Mouse (Mus musculus) right cerebral cortex, postnatal 14 days (tissue): ENCODE measurements around the gene Filip1.

Experiments used
- DNase-seq: peaks from one replicate; pipeline ENCODE4 v3.0.0; 2022

Gene Filip1

DNA sequence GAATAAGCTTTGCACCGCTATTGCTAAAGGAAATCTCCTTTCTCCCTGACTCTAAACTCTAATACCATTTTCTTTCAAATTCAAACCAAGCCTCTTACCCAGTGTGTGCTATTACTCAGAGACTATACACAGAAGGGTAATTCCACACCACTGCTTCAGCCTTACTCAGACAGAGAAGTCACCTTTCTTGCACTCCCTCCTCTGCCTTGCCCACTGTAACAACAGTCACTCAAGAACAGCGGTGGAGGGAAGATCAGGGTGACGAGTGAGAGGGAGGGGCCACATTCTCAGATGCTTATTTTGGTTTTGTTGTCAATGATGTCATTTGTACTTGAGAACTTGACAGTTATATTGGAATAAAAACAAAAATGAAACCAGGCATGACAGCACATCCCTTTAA is 65.2 kb downstream of the Filip1 start:
- no peak for DNase-seq

- no peak for DNase-seq
Observed at GRCm38 (mm10) chr9:79944872-79945271, 67.8 kb downstream of the Filip1 start.

DNA sequence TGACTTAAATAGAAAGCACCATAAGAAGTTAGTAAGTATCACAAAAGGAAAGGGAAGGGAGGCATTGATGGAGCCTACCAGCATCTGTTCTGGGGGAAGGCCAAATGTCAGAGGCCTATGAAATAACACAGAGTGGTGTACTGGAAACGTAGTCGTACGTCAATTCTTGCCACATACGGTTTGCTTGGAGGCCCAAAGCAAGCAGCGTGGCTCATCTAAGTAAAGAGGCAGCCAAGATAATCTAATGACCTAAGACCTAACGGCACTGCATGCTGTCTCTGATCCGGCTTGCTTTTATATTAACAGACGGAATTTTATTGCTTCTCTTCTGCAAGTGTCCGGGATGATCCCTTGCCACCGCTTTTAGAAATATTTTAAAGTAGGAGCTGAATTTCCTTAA is 68.7 kb downstream of the Filip1 start:
- DNase-seq = no peak

GRCm38 (mm10) chr9:79938416-79939206 is 74.0 kb downstream of the Filip1 start:
- no peak for DNase-seq

DNA sequence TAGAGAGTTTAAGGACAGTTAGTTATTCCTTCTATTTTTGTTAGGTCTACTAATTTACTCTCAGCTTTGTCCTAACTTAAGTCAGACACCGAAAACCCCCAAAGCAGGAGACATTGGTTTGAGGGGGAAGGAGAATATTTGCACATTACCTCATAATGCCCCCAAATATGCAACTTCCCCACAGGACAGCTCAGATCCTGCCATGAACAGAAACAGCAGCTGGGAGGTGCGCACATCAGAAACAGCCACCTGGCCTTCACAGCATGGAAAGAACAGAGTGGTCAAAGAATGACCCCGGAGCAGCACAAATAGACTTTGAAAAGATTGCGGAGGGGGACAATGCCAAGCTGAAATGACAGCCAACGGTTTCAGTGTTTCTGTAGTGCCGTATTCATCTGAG is 75.1 kb downstream of the Filip1 start:
- no peak for DNase-seq

GRCm38 (mm10) chr9:79932578-79932977 is 80.1 kb downstream of the Filip1 start:
- DNase-seq = no peak

DNA sequence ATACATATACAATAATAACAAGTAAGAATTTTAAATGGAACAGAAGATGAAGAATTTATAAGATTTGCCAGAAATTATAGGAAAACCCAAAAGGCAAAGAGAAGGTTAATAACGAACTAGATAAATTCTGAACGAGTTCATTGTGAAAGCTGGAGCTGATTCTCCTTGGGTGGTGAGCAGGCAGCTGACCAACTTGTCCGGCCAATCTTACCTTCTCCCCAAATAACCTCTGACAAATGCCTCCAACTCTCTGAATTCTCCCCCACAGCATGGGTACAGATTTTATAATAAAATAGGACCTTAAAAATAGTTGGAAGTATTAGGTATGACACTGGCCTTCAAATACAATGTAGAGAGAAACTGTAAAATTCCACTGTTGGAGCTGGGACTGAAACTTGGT is 84.6 kb downstream of the Filip1 start:
- DNase-seq = no peak

GRCm38 (mm10) chr9:79927156-79927870 is 85.3 kb downstream of the Filip1 start:
- no peak for DNase-seq

GRCm38 (mm10) chr9:79926464-79927155 is 86.0 kb downstream of the Filip1 start:
- DNase-seq = no peak

DNA sequence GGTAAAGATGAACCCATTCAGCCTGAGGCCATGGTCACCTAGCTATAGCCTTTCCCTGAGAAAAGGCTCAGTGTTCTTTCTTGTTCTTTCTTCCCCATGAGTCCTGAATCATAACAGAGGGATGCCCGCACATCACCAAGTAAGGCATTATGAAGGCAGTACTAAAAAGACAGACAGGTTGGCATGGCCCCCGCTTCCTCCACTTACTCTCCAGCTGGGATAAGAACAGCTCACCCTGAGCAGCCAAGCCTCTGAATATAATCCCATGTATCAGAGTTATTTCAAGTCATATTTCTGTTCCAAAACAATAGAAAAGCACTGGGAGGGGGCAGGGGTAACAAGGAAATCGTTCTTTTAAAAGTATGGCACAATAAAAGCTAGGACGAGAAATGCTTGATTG is 86.7 kb downstream of the Filip1 start:
- DNase-seq = peak; percentile 15

DNA sequence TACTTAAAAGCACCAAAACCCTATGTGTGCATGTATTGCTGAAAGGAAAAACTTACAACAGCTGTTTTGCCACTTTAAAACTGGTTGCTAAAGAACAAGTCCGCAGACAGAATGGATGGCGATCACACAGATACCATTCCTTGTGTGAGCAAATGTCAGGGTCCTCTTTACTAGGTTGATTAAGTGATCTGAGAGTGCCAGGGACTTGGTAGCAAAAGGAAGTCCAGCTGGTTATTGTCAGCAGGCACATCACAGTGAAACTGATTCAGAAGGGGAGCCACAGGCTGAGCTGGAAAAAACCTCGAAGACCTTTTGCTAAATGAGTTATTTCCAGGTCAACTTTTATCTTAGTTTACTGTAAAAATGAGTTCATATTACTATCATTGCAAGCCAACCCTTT is 89.4 kb downstream of the Filip1 start:
- DNase-seq = no peak

- no peak for DNase-seq
Observed at GRCm38 (mm10) chr9:79922493-79922760, 90.2 kb downstream of the Filip1 start.

DNA sequence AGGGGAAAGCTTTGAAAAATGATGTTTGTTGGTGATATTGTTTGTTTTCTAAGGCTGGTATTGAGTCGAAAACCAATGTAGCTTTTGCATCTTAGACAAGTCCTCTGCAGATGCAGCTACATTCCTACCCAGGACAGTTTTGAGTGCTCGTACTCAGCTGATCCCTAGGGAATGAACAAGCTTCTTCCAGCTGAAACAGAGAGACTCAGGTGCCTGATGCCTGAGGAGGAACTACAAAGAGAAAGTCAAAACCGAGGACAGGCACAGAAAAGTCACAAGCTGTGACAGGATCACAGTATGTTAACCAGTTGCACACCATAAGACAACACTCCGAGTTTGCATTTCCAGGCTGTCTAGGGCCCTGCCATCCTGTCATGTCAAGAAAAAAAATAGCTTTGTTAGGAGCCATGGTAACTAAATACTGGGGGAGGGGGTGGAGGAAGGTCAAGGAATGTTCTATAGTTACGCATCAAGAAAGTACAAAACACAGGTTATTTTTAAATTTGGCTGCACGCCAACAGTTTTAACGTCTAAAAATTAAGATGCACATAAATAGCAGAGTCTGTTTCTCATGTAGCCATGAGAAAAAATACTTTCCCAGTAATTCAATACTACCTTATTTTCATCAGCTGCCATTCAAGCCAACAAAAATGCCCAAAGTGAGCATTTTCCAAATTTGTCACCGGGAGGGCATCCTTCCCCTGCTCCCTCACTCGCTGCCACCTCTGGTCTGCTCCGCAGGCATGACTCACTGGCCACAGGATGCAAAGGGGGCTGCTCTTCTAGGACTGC is 90.8 kb downstream of the Filip1 start:
- DNase-seq = no peak

- no peak for DNase-seq
Observed at GRCm38 (mm10) chr9:79920540-79920933, 92.1 kb downstream of the Filip1 start.

GRCm38 (mm10) chr9:79919750-79920539 is 92.7 kb downstream of the Filip1 start:
- DNase-seq = no peak

- DNase-seq = no peak
Observed at GRCm38 (mm10) chr9:79919303-79919721, 93.3 kb downstream of the Filip1 start.

DNA sequence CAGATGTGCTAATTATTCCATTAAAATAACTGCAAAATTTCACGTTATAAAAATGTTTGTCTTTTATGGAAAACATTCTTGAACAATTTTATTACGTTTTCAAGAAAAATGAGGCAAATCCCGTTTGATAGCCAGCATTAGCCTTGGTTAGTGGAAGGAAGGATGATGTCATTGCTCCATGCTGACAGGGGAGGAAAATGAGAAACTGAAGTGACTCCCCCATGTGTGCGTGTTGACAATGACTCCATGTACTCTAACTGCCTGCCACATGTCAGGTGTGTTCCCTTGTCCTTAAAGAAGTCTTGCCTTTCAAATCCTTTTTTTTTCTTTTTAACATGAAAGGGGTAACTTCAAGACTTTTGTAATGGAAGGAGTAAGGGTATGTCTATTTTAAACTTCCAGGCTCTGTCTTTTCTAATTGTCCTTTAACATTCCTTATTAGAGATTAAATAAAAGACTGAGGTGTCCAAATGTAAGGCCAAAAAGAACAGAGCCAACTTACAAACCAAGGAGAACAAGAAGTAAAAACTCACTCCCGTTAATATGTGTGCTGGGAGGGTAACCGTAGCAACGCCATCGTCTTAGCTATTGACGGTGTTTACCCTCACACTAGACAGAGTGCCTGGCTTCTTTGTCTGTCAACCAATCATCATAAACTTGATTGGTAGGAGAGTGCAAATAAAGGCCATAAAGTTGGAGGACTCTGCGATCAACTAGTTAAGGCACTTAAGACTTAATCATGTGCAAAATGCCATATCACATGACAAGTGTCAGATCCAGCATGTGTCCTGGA is 94.1 kb downstream of the Filip1 start:
- no peak for DNase-seq

- no peak for DNase-seq
Observed at GRCm38 (mm10) chr9:79914276-79914675, 98.4 kb downstream of the Filip1 start.

- no peak for DNase-seq
Observed at GRCm38 (mm10) chr9:79912971-79913370, 99.7 kb downstream of the Filip1 start.

- DNase-seq = no peak
Observed at GRCm38 (mm10) chr9:79910166-79910565, 102.5 kb downstream of the Filip1 start.

- DNase-seq = no peak
Observed at GRCm38 (mm10) chr9:79898815-79899214, 113.8 kb downstream of the Filip1 start.

DNA sequence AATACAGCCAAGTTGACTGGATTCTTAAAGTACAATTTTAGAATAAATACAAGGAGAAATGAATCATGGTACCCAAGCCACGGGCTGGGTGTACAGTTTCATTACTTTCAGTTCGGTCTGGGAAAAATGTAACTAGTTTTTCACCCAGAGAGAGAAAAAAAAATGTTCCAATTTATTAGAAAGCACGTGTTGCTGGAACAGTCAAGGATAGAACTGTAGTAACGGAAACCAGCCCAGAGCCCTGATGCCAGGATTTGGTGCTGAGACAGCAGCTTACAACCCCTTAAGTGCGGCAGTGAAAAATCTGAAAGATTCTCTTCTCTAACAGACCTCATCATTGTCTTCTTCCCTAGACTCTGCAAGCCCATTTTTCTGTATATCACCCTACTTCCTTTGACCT is 118.0 kb downstream of the Filip1 start:
- DNase-seq = no peak
